Mouse (Mus musculus): Measurements from ENCODE around the gene Nmur2. TPM values are rescaled to one million over a fixed set of nuclear protein-coding genes. Genes with fewer than 3 reads are reported as not detected.

Gene Nmur2
- polyA plus RNA-seq (2014; fragmentation: Illumina TruSeq; extraction: RNeasy Lipid Tissue Mini Kit (QIAGEN cat#74804); ENCODE audit: low read depth, low replicate concordance) = 0.16 TPM

GRCm38 (mm10) chr11:56040917-56041316, at the start of gene Nmur2:
TSS of gene Nmur2 (minus strand) at chr11:56041010.

